Mouse (Mus musculus) urinary bladder, postnatal 10 days (tissue): ENCODE measurements around the gene Eps8l2.
A peak's percentile ranks its signal among the peaks of the same experiment; 100 is the strongest.
"Not testable (repeated sequence)": the region's sequence is repeated elsewhere in the genome, so short reads cannot be mapped to it uniquely, and the experiment has no call there.

Source experiments
- DNase-seq: peaks from one replicate; pipeline ENCODE4 v3.0.0; 2022; ENCODE audit warnings: low spot score

The Eps8l2 gene

DNA sequence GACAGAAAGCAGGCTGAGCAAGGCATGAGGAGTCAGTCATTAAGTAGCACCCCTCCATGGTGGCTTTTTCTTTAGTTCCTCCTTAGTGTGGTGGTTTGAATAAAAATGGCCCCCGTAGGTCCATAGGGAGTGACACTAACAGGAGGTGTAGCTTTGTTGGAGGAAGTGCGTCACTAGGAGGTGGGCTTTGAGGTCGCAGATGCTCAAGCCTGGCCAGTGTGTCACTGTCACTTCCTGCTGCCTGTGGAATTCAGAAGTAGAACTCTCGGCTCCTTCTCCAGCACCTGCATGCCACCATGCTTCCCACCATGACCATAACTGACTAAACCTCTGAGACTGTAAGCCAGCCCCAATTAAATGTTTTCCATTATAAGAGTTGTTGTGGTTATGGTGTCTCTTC, 28.7 kb downstream of the Eps8l2 start:
- no peak for DNase-seq

DNA sequence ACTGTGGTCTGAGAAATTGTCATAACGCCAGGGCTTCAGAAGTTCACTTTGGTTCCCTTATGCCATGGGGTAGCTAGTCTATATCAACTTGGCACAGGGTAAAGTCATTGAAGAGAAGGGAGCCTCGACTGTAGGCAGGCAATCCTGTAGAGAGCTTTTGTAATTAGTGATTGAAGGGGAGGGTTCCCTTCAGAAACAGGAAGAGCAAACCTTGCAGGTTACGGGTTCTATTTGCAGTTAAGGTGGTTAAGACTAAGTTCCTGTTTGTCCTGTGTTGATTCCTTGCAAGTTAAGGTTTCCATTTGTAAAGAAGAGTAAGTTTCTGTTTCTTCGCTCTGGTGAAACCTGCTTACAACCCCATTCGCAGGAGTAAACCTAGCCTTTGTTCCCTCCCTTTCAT, 31.2 kb downstream of the Eps8l2 start:
- DNase-seq, result no peak

DNA sequence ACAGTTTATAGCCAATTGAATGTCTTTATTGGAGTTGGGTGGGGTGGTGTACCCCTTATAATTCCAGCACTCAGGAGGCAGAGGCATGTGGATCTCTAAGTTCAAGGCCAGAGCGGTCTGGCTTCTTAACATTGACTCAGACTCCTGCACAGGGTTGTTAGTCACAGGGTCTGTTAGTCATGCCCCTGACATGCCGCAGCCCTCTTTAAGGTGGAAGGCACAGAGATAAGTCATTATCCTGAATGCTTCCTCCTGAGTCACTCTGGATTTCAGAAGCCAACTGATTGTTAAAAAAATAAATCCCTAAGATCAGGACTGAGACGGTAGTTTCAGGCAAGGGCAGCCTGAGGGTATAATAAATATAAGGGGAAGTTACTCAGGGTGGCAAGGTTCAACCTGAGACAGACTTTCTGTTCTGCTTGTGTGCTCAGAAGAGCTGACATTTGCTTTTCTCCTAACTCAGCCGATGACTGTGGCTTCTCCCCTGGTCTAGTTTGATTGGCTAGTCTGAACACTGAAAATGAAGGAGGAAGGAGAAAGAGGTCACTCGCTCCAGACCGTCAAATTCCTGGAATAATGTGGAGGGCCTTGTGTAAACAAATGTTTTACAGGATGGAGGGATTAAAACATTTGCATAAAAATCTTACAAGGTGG, 33.4 kb downstream of the Eps8l2 start:
- no peak for DNase-seq

DNA sequence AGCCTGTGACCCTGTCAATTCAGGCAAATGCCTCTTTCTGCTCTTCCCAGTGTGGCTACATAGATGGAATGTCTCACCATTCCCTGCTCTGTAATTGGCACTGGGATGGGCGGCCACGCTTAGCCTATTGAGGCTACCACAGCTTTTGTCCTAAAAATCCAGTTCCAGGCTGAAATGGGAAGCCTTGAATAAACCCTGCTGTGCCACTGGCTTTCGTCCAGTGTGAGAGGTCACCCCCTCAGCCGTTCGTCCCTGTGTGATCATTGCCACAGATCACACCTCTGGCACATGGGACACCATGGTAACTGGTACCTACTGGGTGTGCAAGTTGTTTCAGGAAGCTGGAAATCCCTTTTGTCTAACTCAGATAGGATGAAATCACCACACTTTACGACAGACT, 34.9 kb downstream of the Eps8l2 start:
- no peak for DNase-seq

DNA sequence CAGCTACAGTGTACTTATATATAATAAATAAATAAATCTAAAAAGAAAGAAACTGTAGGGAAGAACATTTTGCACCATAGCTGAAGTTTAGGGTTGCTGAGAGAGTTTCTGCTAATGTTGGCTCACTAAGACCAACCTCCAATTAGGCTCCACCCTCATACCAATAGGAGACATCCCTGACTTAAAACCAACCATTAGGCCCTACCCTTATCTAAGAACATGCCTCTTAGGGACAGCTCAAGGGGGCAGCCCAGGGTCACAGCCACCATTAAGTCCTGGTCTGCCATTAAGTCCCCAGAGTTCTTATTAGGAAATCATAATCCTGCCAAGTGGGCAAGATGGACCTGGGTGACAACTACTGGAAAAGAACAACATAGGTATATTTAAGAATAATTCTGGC, 35.7 kb downstream of the Eps8l2 start:
- DNase-seq, result no peak

DNA sequence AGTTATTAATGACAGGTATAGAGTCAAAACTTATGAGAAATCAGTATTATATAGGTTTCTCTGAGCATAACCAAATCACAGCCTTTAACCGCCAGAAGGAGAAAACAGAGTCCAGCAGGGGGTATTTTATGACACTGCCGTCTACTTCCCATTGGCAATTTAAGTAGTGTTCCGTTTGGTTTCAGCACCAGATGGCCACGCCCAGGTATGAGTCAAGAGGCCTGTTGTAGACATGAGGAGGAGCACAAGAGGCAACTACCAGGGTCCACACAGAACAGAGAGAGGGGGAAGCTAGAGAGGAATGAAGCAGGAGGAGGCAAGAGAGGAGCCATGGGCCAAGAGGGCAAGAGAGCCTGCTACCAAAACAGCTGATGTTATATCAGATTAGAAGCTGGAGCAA, 40.9 kb downstream of the Eps8l2 start:
- no peak for DNase-seq

DNA sequence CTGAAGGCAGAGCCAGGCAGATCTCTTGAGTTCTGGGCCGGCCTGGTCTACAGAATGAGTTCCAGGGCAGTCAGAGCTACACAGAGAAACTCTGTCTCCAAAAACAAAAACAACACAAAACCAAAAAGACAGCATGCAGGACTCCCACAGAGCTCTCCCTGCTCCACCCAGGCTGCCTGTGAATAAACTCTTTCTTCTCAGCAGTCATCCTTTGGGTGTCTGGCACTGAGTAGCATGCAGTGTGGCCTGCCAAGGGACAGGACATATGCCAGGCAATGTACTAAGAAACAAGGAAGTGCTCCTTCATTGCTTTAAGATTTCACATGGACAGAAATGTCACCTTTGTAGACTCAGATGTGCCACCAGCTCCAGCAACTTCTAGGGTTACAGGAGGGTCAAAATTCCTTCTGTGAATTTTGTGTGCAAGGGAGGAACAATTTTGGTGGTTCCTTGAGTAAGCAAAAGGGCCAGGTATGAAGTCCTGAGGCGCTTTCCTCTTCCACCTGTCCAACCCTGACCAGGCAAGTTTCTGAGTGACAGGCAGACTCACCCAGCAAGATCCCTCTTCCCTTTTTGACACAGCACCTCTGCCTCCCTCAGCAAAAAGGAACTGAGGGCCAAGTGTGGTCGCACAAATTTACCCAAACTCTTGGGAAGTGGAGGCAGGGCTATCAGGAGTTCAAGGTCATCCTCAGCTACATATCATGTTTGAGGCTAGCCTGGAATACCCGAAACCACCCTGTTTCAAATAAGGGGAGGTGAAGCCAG, 42.6 kb downstream of the Eps8l2 start:
- DNase-seq, result no peak

DNA sequence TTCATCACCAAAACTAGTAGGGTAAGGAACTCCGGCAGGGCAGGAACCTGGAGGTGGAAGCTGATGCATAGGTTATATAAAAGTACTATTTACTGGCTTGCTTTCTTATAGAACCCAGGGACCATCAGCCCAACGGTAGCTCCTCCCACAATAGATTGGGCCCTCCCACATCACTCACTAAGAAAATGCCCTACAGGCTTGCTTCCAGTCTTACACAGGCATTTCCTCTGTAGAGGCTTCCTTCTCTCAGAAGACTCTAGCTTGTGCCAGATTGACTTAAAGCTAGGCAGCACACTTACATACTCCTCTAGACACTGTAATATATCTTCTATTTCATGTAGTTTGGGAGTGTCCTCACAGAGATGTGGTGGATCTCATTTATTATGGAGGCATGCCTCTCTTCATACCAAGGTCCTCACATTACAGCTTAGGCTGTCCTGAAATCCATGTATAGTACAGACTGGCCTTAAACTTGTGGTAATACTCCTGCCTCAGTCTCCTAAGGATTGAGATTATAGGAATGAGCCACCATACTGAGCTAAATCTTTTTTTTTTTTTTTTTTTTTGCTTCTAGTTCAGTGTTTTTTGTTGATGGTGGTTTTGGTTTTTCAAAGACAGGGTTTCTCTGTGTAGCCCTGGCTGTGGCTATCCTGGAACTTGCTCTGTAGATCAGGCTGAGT, 49.3 kb downstream of the Eps8l2 start:
- DNase-seq, result no peak

DNA sequence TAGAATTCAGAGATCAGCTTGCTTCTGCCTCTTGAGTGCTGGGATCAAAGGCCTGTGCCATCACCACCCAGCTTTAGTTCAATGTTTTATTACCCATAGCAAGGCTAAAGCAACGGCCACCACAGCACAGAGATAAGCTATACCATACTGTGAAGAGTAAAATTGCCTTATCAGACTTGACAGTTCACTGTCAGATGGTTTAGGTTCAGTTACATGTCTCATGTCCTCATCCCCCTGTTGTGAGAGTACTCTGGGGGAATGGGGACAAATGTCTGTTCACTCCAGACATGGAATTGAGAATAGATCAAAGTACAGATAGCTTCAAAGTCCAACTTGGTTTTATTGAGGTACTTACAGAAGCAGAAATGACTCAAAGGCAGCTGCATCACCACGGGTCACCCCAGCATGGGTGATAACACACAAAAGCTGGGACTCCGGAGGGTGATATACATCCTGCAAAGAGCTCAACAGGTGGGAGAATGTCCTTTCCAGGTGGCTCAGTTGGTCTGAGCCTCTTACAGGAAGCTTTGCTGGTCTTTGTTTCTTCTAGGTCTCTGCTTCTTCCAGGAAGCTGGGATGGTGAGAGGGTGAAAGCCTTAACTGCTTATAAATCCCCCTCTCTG, 49.9 kb downstream of the Eps8l2 start:
- DNase-seq, result no peak

DNA sequence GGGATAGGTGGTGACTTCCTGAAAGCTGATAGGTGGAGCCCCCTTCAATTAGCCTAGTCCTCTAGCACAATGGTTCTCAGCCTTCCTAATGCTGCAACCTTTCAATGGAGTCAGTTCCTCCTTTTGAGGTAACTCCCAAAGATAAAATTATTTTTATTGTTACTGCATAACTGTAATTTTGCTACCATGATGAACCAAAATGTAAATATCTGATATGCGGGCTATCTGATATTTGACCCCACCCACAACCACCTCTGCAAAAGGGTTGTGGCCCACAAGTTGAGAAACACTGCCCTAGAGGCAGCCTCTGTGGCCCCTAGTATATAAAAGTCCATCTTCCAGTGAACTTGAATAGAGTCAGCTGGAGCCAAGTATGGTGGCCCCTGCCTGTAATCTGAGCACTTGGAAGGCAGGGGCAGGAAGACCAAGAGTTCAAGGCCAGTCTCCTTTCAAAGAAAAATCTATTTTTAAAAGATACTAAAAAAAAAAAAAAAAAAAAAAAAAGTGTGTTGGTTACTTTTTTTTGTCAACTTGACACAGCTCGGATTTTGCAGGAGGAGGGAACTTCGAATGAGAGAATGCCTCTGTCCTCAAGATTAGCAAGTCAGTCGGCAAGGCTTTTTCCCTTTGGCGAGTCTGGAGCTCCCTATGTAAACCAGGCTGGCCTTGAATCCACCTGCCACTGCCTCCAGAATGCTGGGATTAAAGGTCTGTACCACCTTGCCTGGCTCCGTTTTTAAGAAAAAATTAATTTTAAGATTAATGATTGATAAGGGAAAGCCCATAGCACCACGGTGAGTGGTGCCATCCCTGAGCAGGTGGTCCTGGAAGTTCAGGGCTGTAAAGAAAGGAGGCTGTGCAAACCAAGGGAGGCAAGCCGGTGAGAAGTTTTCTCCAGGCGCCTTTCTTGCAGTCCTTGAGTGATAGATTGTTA, 51.9 kb downstream of the Eps8l2 start:
- DNase-seq, result no peak

DNA sequence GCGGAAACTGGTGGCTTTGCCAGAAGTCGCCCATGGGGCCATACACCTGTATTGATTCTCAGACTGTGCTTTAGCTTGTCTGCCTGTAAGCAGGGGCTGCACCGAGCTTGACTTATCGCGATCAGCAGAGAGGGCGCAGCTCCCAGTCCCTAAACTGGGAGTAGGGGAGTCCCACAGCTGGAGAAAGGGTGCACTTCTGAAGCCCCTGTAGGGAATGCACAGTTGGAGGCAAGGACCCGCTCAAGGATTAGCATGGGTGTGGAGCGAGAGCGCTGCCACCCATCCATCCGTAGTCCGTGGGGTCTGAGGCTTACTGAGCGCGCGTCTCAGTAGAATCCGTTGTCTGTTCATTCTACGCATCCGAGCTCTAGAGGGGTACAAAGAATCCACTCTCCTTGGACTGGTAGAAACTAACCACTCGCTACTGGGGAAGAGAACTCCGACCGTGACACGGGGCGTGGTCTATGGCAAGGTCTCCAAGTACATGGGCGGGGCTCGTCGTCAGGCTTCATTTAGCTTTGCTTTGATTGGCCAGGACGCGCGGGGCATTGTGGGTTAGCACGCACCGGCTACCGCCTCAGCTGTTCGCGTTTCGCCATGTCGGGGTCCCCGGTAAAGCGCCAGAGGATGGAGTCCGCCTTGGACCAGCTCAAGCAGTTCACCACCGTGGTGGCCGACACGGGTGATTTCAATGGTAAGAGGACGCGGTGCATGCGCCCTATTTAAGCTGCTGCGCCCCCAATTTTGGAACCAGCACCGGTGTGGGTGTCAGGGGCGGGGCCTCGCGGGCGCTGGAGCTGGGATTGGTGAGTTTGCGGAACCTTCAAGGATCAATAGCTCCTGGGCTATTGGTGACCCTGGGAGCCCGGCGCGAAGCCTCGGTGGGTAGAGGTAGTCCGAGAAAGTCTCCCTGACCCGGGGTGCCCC, 53.2 kb downstream of the Eps8l2 start, which contains the start of gene Taldo1:
TSS of gene Taldo1 (plus strand) at position 575 of the 927 bp plus-strand sequence.
- peak; percentile 77 for DNase-seq

DNA sequence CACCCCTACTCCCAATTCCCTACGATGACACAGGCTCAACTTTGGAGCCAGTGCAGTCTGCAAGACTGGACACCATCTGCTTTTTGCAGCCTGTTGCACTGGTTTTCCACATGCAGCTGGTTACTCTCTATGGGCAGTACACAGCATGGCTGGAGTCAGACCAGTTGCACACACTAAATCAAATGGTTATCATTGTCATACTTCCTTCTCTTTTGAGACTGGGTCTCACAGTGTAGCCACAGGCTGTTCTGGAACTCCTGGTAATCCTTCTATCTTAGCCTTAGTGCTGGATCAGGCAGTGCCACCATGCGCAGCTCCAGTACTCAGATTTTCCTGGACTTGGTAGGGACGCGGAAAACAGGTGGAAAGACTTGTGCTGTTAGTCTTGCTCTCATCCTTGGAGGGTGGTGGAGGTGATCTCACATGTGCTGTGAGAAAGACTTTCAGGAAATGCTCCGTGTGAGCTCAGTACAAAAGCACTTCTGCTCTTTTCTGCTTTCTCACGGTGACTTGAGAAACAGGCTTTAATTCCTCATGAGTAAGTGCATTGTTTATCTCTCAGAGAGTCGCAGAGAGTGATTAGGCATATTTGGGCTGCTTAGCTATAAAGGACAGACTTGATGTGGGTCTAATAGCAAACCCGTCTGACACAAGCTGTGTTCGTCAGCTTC, 54.0 kb downstream of the Eps8l2 start:
- no peak for DNase-seq

DNA sequence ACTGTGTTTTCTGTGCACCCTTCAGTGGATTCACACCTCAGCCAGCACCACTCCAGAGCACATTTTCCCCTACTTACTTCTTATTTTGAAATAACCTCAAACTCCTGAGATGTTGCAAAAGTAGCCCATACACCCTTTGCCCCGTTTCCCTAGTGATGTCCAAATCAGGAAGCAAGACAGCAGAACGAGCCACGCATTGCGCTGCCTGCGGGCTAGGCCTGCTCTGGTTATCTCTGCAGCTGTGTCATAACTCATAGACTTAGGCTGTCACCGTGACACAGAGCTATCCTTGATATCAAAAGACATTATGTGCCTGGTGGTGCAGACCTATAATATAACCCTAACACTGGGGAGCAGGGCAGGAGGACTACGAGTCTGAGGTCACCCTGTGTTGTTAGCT, 55.5 kb downstream of the Eps8l2 start:
- DNase-seq, result no peak

DNA sequence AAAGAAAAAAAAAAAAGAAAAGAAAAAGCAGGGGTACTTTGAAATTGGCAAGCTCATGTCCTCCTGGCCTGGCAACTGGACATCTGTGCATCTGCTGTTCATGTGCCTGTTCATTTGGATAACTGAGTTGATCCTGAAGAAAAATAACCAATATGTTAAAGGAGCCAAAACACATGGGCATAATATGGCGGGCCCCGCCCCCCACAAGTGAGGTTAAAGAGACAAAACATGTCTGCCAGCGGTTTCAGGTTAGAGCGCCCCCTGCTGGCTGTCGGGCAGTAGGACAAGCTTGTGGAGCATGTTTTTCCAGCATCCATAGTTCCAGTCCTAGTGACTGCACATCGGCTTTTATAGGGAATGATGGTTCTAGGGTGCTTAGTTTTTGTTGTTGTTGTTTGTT, 56.1 kb downstream of the Eps8l2 start:
- no peak for DNase-seq

DNA sequence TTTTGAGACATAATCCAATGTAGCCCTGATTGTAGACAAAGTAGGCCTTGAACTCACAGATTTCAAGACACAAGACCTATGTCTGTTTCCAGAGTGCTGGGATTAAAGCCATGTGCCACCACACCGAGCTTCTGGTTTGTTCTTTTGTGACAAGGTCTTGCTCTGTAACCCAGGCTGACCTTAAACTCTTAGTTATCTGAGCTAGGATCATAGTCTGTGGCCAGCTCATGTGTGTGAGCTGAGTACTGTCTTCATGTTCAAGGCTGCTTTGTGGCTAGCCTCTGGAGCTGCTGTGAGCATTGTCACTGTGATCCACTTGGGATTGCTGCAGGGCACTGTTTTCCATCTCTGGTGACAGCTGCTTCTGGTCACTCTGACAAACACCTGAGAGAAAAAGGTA, 56.7 kb downstream of the Eps8l2 start:
- no peak for DNase-seq

DNA sequence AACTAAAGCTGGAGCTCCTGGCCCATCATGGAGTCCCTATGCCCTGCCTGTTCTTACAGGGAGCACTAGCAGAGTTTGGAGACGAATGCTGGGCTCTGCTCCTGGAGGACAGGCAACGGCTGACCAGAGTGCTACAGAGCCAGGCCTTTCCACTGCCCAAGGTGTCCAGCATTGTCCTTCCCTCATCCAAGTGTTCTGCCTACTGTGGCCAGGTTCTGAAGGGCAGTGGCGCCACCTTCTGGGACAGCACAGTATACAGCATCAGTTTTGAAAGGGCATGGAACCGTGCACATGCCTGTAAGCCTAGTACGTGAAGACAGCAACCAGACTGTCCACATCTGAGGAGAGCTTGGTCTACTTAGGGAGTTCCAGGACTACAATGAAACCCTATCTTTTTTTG, 64.6 kb downstream of the Eps8l2 start:
- no peak for DNase-seq

DNA sequence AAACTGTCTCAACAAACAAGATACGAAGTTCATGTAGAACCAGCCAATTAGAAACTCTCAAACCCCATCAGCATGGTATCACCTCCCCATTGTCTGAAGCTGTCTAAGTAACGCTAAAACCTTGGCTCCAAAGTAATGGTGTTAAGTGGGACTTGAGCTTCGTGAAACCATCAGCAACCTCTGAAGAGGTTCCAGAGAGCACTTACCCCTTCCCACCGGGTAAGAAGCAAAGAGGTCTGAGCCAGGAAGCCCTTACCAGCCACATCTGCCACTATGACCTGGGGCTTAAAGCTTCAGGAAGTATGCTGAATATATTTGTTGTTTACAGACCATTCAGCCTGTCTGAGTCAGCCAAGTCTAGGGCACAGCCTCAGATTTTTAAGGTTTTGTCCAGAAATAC, 66.8 kb downstream of the Eps8l2 start:
- DNase-seq, result no peak

DNA sequence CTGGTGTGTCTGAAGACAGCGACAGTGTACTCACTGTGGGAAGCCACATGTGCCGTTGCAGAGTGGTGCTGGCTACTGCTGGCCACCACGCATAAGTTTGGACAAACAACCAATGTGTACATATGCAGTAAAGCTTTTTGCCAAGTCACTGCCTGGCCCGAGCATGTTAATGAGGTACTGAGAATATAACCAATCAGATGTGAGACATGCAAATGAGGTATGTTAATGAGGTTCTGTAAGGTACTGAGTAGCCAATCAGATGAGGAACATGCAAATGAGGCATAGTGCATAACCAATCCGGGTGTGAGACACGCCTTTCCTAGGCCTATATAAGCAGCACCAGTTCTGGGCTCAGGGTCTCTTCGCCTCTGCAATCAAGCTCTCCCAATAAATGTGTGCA, 69.0 kb downstream of the Eps8l2 start:
- not testable (repeated sequence) for DNase-seq

DNA sequence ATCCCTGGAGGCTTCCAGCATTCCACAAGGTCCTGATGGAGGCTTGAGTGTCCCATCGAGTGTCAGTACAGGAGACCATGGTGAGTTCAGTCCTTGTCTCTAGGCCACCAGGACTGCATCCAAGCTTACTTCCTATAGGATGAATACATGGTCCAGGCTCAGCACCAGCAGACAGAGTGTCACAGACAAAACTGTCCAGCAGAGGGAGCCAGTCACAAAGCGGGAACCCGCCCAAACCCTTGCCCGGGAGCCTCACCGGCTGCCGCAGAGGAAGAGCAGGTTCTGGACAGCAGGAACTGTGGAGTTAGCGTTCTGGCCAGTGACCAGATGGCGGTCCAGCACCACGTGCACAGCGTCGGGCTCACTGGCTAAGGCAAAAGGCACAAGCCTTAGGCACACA, 70.2 kb downstream of the Eps8l2 start:
- DNase-seq, result peak; percentile 68

DNA sequence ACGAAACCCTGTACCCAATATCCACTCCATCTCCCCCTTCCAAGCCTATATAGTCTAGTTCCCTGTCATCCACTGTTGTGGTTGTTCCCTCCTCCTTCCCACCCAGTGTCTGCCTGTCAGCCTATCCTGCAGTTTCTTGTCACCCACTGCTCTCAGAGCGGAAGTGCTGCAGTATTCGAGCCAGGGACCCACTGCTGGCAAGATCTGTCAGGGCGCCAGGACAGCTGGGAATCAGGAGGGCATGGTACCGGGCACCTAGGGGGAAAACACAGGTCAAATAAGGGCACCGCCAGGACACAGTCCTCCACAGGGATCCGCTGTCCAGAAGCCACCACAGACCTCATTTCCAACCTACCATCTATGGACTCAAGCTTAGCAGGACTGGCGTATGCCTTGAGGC, 72.0 kb downstream of the Eps8l2 start:
- no peak for DNase-seq
